Mouse (Mus musculus) kidney, adult 2 months (tissue): ENCODE measurements around the gene Gbp5. TPM values are rescaled to one million over a fixed set of nuclear protein-coding genes. Genes with fewer than 3 reads are reported as not detected.
"Not testable (repeated sequence)": the region's sequence is repeated elsewhere in the genome, so short reads cannot be mapped to it uniquely, and the experiment has no call there.

Experiments
- DNase-seq: peaks from one replicate; pipeline ENCODE4 v3.0.0; 2021
- H3K27ac ChIP-seq: fragments of 200-500 bp; 2 replicates; pipeline ENCODE4 v1.5.1; 2012; ENCODE audit warnings: low read depth, low read length, control low read depth, inconsistent platforms; ENCODE audit not compliant: insufficient read depth
- H3K27me3 ChIP-seq: fragments of 200-500 bp; replicated peaks from 2 replicates; pipeline ENCODE4 v1.6.1; 2012; ENCODE audit warnings: mild to moderate bottlenecking, moderate library complexity, low read length, inconsistent platforms; ENCODE audit not compliant: control insufficient read depth, insufficient read depth
- H3K36me3 ChIP-seq: fragments of 200-500 bp; 2 replicates; pipeline ENCODE4 v1.6.1; 2012; ENCODE audit warnings: mild to moderate bottlenecking, moderate library complexity, low read length, inconsistent platforms; ENCODE audit not compliant: control insufficient read depth, insufficient read depth
- H3K4me1 ChIP-seq: fragments of 200-500 bp; 2 replicates; pipeline ENCODE4 v1.6.1; 2011; ENCODE audit warnings: low read length; ENCODE audit not compliant: control insufficient read depth, insufficient read depth
- H3K4me3 ChIP-seq: fragments of 200-500 bp; 2 replicates; pipeline ENCODE4 v1.5.1; 2011; ENCODE audit warnings: mild to moderate bottlenecking, low read depth, low read length, control low read depth; ENCODE audit not compliant: insufficient read depth
- CTCF ChIP-seq: fragments of 200-500 bp; conservative IDR thresholded peaks from 2 replicates; pipeline ENCODE4 v1.5.1; 2011; ENCODE audit warnings: low read depth, mild to moderate bottlenecking, control low read depth, low read length, moderate library complexity, mixed read lengths; ENCODE audit not compliant: insufficient read depth, insufficient read length
- POLR2A ChIP-seq: fragments of 200-500 bp; IDR thresholded peaks from one replicate; pipeline ENCODE4 v1.6.1; 2011; ENCODE audit warnings: low read depth, low read length, control low read depth
- WGBS: fragments of 180-500 bp; shearing (Covaris S2); methylation state at CpG from one replicate; pipeline ENCODE4 v1.1.7; 2018; 5-methylcytosine and 5-hydroxymethylcytosine counted together
- polyA plus RNA-seq: library from polyadenylated mRNA; depleted of rRNA; stranded (reverse); fragments of >200 nt; gene quantifications from 2 replicates; pipeline ENCODE4 v1.2.3, GENCODE M21; 2012; rRNA removed

Gbp5 gene
- polyA plus RNA-seq, 1 experiment: 2.3 TPM

GRCm38 (mm10) chr3:142560296-142560948 lies 66.6 kb downstream of the Gbp5 start:
- peaks cover 2% of the 10 kb centered on the region; the same call in 1 of the 2 replicates for H3K4me1 ChIP-seq
- WGBS: 5% methylated on average over 12 of the region's 12 CpGs
- peak overlapping the region; percentile 36 for H3K4me3 ChIP-seq
- peak; percentile 91 for DNase-seq
- H3K27me3 ChIP-seq: no peaks in the 10 kb centered on the region
- H3K27ac ChIP-seq: peak overlapping the region; percentile 72
- TF ChIP-seq CTCF (peak; percentile 89), POLR2A (no peak)
- H3K36me3 ChIP-seq: no peaks in the 10 kb centered on the region

- Histone ChIP-seq H3K4me1 (no peaks in the 10 kb centered on the region), H3K27ac (no peak overlapping the region), H3K27me3 (no peaks in the 10 kb centered on the region), H3K36me3 (no peaks in the 10 kb centered on the region), H3K4me3 (no peak overlapping the region; the same call in 1 of the 2 replicates)
- DNase-seq: no peak
- TF ChIP-seq CTCF: no peak
- TF ChIP-seq POLR2A: no peak
- WGBS: 80% methylated on average over 14 of the region's 14 CpGs
Observed at GRCm38 (mm10) chr3:142561045-142561646, 67.4 kb downstream of the Gbp5 start.

GRCm38 (mm10) chr3:142561666-142562065 lies 67.9 kb downstream of the Gbp5 start:
- no peak overlapping the region for H3K4me3 ChIP-seq
- DNase-seq: no peak
- no peak overlapping the region for H3K27ac ChIP-seq
- H3K27me3 ChIP-seq: no peaks in the 10 kb centered on the region
- TF ChIP-seq CTCF (no peak), POLR2A (no peak)
- H3K36me3 ChIP-seq: no peaks in the 10 kb centered on the region
- H3K4me1 ChIP-seq: no peaks in the 10 kb centered on the region
- WGBS: 82% methylated on average over 7 of the region's 7 CpGs

GRCm38 (mm10) chr3:142567490-142567889 lies 73.7 kb downstream of the Gbp5 start:
- not testable (repeated sequence) for H3K4me1 ChIP-seq, DNase-seq, H3K4me3 ChIP-seq, H3K27ac ChIP-seq, H3K27me3 ChIP-seq, H3K36me3 ChIP-seq
- 75% methylated on average over 5 of the region's 5 CpGs for WGBS

GRCm38 (mm10) chr3:142570738-142571137 lies 77.0 kb downstream of the Gbp5 start:
- Histone ChIP-seq H3K27me3 (no peaks in the 10 kb centered on the region), H3K4me3 (no peak overlapping the region), H3K27ac (no peak overlapping the region), H3K4me1 (no peaks in the 10 kb centered on the region), H3K36me3 (no peaks in the 10 kb centered on the region)
- TF ChIP-seq POLR2A: no peak
- no peak for TF ChIP-seq CTCF
- WGBS: 93% methylated on average over 4 of the region's 4 CpGs
- no peak for DNase-seq

Other genes starting within 250 kb of the Gbp5 start
- 62.6 and 64.5 TPM in 2 replicates for gene Pdlim5, start 98.3 kb upstream of the Gbp5 start, polyA plus RNA-seq
- 2.8 and 3.6 TPM in 2 replicates for gene Gbp7, start 36.4 kb downstream of the Gbp5 start, polyA plus RNA-seq
- gene Gbp3, start 66.0 kb downstream of the Gbp5 start, polyA plus RNA-seq: 46.3 and 52.4 TPM in 2 replicates
- 0.04 and 0.27 TPM in 2 replicates for gene Gbp2b, start 100.9 kb downstream of the Gbp5 start, polyA plus RNA-seq
- 7.3 and 9.4 TPM in 2 replicates for gene Gbp2, start 126.6 kb downstream of the Gbp5 start, polyA plus RNA-seq
- 61.2 and 68.2 TPM in 2 replicates for gene Kyat3, start 207.1 kb downstream of the Gbp5 start, polyA plus RNA-seq